Mouse (Mus musculus) adrenal gland, adult 18-20 months (tissue): Measurements from ENCODE around the gene Ppm1l. TPM values are rescaled to one million over a fixed set of nuclear protein-coding genes. Genes with fewer than 3 reads are reported as not detected.
"Not testable (repeated sequence)": the region's sequence is repeated elsewhere in the genome, so short reads cannot be mapped to it uniquely, and the experiment has no call there.

ENCODE experiments used
- DNase-seq, 2 experiments: peaks; one replicate each; pipeline ENCODE4 v3.0.0; 2021 to 2022; ENCODE audit warnings: low spot score in 2 of 2
- total RNA-seq, 2 experiments: library from RNA; stranded (reverse); gene quantifications; 1 replicate in 1 of 2; 2 replicates in 1 of 2; pipeline ENCODE4 v1.2.3; 2021

Gene Ppm1l
- total RNA-seq, 2 experiments from 2014 or later: 15.0 to 15.8 TPM

DNA sequence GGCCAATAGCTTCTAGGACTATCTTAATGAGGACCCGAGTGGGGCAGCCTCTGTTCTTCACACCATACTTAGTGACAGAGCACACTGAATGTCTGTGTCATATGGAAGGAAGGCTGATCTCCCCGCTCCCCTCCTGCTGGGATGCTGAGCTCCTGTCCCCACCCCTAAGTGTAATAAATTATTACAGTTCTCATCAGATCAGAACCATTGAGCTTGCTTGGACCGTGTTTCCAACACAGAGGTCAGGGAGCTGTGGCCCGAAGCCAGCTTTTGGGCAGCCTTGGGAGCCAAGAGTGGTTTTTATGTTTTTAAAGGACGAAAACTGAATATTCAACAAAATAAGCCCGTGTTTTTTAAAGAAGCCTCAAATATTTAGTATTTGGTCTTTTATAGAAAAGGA, 47.5 kb downstream of the Ppm1l start:
- no peak for DNase-seq

DNA sequence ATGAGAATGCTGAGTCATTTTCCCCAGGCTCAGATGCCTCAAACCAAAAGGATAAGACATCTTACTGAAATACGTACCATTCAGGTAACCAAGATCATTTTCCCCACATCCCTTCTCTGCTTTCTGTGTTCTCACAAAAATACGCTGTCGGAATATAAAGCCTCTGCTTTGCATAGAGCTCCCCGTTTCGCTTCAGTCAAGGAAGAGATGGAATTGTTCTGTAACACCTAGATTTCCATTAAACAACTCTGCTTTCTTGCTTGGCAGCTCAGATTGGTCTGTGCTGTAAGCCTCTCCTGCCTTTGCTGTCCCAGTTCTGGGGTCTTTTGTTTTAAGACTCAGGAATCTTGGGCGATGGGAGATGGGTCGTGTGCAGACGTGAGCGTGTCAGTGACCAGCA, 51.3 kb downstream of the Ppm1l start:
- no peak for DNase-seq

DNA sequence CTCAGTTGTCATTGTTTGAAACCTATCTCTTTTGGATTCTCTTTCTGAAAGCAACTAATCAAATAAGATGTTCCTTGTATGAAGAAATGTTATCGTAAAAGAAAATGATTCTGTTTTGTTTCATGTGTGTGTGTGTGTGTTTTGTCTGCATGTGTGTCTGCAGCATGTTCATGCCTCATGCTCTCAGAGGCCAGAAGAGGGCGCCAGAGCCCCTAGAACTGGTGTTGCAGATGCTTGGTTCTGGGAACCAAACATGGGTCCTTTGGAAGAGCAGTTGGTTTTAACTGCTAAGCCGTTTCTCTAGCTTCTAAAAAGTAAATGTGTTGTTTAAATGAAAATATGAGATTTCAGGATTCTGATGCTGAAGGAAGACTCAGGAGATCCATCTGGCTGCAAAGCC, 56.1 kb downstream of the Ppm1l start:
- DNase-seq: no peak

DNA sequence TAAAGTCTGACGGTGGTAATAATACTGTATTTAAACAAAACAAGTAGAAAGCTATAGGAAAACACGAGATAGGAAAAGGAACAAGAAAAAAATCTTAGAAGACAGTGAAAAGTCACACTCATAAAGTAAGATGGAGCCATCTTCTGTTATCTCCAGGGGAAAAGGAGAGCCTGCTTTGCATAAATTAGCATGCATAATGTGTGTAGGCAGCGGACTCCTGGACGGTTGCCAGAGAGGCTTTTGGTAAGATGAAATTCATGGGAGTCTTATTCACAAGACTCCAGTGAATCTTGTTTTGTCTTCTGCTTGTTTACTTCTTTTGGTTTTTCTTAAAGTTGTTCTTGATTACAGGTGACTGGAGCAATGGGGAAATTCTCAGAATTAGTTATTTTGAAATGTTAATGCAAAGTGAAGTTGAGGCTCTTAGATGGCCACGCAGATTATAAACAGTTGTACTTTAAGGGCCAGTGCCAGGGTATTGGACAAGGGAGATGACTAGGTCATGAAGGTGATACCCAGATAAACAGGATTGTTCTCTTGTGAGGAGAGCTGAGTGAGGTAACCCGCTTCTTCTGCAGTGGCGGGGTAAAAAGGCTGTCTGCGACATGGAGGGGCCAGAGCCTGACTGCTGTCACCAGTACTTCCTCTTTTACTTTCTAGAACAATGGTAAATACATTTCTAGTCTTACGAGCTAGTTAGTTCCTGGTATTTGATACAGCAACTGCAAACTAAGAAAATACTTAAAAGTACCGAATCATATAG, 57.1 kb downstream of the Ppm1l start:
- no peak for DNase-seq

DNA sequence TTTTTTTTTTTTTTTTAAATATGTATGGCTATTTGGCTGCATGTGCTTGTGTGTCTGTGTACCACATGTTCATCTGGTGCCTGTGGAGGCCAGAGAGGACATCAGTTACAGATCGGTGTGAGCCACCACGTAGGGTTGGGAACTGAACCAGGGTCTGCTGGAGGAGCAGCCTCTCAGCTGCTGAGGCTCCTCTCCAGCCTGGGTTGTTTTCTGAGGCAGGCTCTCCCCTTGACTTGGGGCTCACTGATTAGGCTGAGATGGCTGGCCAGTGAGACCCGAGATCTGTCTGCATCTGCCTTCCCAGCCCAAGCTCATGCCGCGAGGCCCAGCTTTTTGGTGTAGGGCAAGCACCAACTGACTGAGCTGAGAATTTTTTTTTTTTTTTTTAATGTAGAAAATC, 57.9 kb downstream of the Ppm1l start:
- DNase-seq: no peak

DNA sequence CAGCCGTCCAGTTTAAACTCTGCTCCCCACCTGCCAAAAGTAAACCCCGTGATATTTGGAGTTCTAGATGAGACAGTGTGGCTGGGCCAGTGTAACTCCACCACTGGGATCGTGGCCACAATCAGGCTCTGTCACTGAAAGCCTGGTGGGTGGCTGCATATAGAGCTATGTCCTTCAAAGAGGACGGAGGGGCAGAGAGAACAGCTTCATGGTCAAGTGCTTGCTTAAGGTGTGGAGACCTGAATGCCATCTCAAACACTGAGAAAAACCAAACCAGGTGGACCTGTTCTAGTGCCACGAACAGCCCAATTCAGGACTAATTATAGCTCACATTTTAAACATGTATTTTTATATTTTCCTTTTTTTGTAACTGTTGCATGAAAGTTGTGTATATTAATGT, 58.3 kb downstream of the Ppm1l start:
- no peak for DNase-seq

DNA sequence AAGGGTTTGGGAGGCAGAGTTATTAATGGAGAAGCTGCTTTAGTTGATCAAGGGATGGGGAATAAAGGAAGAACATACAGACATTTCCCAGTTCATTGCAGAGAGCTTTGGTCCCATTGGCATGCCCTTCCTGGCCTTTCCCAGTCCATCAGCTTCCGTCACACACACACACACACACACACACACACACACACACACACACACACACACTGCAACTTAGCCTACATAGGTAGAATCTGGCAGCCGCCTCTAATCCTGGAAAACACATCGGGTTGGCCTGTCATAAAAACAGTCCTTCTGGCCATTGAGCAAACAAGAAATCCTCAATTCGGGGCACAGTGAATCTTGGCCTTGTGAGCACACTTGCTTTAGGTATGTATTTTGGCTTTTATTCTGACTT, 64.6 kb downstream of the Ppm1l start:
- DNase-seq: no peak

DNA sequence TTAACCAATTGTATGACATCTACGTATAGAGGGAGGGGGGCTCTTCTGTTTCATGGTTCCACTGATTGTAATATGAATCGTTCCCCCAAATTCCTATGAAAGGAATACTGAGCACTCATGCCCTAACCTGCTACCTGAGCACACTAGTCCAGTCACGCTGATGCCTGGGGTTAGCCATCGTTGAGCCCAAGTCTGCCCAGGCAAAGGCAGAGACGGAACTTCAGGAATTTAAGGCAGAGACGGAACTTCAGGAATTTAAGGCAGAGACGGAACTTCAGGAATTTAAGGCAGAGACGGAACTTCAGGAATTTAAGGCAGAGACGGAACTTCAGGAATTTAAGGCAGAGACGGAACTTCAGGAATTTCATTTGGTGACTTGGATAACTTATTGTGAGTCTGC, 75.2 kb downstream of the Ppm1l start:
- not testable (repeated sequence) for DNase-seq

DNA sequence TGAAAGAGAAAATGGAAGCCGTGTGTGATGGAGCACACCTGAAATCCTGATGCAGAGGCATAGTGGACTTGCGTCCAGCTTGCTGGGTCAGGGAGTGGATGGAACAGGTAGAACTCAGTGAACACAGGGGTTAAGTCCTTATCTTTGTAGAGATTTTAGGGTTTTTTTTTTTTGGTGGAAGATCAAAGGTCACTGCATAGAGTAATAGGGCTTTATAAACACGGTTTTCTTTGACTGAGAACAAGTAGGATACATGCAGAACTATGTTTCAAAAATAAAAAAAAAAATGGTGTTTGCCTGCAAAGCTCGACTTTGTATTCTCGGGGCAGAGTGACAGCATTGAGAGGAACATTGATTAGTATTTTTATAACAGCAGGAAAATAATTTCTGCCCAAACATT, 75.6 kb downstream of the Ppm1l start:
- no peak for DNase-seq

DNA sequence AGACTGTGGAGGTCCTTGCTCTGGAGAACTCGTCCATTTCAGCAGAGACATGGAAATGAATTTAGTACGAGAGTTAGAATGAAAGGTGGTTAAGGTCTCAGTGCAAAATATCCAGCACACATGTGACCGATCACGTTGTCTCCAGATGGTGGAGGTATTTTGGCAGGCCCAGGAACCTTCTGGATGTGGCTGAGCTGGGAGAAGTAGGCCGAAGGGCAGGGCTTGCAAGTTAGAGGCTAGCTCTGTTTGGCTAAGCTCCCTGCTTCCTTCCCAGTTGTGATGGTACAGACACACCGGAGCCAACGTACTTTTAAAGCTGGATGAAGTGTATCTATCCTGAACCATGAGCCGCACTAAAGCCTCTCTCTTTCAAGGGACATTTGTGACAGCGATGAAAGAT, 76.4 kb downstream of the Ppm1l start:
- no peak for DNase-seq

DNA sequence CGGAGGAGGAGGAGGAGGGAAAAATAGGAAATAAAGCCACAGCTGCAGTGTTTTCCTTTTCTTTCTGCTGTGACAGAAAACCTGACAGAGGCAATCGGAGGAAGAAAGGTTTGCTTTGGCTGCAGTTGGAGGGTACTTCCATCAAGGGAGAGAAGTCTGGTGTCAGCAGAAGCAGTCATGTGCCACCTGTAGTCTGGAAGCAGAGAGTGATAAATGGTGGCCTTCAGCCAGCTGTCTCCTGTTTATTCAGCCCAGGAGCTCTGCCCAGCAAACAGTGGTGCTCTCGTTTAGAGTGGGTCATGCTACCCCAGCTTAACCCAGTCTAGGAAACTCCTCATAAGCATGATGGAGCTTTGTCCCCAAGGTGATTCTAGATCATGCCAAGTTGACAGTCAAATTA, 77.3 kb downstream of the Ppm1l start:
- no peak for DNase-seq

DNA sequence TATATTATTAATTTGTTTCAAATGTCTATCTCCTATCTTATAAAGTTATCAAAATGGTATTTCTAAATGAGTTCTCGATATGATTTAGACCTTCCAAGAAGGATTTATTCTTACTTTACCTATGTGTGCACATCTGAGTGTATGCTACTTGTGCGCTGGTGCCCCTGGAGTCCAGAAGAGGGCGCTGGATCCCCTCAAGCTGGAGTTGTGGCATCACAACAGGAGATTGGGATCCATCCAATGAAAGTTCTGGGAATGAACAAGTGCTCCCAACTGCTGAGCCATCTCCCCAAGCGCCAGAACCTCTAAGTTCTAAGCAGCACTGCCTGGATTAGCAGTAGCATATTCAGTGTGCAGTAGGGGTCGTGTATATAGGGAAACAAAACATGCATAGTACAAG, 78.4 kb downstream of the Ppm1l start:
- no peak for DNase-seq

DNA sequence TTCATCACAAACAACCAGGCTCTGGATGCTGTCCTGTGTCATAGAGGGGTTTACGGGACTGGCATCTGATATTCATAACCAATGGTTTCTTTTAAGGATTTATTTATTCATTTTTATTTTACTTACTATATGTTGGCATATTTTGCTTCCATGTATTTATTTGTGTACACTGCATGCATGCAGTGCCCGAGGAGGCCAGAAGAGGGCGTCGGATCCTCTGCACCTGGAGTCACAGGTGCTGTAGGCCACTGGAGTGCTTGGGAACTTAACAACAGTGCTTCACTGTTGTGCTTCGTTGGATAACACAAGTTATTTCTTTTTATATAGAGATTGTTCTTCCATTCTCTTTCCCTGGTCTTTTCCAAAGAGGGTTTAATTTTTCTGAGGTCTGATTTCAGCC, 81.1 kb downstream of the Ppm1l start:
- DNase-seq: no peak

DNA sequence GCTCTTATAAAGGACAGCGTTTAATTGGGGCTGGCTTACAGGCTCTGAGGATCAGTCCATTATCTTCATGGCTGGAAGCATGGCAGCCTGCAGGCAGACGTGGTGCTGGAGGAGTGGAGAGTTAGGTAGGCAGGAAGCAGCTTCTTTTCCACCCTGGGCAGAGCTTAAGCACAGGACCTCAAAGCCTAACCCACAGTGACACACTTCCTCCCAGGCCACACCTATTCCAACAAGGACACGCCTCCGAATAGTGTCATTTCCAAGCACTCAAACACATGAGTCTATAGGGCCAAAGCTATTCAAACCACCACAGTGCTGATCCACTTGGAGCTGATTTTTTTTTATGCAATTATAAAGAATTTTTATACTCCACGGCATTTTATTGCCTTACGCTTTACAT, 82.7 kb downstream of the Ppm1l start:
- no peak for DNase-seq

DNA sequence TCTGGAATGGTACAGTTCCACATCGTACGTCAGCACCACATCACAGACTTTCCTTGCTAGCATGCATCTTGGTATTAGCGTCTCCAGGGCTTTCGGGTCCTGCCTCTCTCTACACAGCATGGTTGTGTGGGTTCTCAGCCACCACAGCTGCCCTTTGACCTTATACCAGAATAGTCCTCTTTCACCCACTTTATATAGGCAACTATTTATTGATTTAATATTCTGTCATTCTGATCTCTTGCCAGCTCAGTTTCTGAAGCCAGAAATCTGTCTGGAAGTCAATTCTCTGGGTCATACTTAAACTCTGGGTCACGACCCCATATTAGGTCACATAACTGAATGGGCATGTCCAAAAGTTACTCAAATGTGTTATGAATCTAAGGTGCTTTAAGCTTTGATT, 86.5 kb downstream of the Ppm1l start:
- no peak for DNase-seq

DNA sequence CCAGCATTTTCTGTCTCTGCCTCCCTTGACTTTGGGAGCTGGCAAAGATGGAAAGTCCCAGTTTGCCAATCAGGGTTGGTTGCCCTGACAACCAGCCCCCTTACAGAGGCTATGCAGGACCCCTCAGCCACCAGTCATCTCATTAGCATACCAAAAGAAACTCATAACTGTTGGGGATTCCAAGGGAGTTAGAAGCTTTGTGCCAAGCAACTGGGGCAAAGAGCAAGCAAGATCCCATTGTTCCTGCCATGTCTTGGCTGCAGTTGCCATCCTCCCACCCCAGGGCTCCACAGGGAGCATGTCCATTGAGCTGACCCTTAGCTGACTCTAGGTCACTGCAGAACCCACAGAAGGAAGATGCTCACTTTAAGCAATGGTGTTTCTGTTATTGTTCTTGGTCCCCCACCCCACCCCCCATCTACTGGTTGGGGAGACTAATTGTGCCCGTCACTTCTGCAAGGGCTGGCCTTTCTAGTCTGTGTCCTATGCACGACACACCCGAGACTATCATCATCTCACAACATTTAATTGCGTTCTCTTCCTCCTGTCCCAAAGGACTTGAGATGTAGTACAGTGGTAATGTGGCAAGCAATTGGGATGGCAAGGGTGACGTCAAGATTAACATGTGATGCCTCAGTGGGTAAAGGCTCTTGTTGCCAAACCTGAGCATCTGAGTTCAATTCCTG, 89.7 kb downstream of the Ppm1l start:
- DNase-seq: no peak

DNA sequence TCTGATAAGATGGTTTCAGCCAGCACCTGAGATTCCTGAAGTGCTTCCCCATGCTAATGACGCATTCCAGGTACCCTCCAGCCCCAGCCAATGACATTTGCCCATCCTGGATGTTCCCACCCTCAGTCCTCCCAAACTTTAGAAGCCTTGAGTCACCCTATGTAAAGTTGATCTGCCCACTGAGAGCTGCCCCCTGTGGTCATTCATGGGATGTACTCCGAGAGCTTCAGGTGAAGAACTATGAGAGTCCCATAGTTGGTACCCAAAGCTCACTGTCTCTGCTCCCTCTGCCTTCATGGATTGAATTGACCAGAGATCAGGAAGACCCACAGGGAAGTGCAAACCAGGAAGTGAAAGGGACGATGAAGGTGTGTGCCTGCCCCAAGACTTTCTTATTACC, 91.4 kb downstream of the Ppm1l start:
- no peak for DNase-seq

DNA sequence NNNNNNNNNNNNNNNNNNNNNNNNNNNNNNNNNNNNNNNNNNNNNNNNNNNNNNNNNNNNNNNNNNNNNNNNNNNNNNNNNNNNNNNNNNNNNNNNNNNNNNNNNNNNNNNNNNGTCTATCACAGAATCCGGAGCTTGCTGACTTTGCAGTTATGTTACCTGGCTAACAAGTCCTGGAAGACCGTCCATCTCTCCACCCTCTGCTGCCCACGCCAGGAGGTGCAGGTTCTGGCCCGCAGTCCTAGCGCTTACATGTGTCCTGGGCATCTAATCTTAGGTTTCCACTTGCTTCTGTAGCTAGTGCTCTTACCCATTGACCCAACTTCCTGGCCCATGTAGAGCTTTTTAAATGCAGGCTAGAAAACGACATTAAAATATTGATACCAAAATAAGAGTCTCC, 99.5 kb downstream of the Ppm1l start:
- DNase-seq: no peak

DNA sequence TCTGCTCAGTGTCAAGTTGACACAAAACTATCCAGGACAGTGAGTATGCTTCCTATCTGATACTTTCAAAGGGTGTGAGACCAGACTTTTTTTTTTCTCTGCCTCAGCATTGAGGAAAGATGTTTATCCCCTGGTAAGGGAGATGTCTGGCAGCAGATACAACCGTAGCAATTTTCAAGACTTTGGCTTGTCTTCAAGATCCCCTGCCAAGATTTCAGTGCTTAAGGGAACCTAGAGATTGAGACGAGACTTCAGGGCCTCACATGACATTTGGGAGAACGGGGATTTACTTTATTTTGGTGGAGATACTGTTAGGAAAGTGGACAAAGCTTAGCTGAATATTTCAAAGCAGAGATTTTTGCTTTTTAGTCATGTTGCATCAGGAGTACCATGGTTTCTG, 106.1 kb downstream of the Ppm1l start:
- no peak for DNase-seq

DNA sequence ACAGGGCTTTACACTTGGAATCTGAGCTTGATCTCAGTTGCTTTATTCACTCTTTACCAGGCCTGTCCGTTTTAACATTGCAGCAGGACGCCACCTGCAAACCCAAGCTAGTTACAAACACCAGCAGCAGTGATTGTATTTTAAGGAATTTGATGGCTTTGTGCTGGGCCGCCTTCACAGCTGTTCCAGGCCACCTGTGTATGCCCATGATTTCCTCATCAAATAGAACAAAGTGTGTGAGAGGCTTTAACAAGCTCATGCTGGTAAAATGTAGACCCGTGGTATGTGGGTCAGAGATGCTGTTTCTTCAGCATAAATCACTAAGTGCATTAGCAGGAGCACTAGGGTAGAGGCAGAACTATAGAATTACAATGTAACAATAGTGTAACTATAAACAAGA, 106.7 kb downstream of the Ppm1l start:
- no peak for DNase-seq

DNA sequence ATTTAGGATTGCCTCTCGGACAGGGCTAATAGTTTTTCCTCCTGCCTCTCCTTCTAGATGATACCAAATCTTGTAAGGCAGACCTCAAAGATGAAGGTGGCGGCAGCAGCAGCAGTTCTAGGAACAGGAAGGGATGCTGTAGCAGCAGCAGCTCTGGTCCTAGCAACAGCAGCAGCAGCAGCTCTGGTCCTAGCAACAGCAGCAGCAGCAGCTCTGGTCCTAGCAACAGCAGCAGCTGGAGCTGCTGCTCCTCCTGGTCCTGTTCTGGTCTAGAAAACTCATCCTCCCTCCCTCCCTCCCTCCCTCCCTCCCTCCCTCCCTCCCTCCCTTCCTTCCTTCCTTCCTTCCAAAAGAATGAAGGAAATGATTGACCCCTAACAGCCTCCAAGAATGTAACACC, 108.1 kb downstream of the Ppm1l start:
- not testable (repeated sequence) for DNase-seq

DNA sequence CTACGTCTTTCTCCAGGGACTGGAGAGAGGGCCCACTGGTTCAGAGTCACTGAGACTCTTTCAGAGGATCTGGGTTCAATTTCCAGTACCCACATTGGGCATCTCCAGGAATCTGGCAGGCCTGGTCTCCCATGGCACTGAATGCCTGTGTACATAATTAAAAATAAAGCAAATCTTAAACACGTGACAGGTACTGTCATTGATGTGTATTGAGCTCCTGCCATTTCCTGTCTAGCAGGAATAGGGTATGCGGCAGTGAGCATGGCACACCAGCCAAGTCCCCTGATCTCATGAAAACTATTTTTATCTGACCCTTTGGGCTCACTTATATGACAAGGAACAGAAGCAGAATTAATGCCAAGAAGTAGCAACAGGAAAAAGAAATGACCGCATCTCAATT, 110.6 kb downstream of the Ppm1l start:
- no peak for DNase-seq

DNA sequence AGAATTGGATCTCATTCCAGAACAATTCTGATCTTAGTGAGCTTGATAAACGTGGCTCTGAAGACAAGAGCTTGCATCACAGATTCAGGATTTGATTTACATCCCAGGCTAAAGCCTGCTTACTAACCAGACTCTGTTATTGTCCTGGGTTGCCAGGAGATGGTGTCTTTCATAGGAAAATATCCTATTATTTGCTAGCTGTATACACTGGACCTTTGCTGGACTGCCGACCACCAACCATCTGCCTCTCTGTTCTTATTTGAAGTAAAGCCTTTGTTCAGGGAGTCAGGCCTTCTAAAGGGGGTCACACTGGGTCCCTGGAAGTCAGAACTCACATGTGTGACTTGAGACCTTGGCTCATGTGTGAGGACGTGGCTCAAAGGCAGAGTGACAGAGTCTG, 111.6 kb downstream of the Ppm1l start:
- DNase-seq: no peak
